Mouse (Mus musculus): ENCODE results near the gene Zdhhc5. TPM values are rescaled to one million over a fixed set of nuclear protein-coding genes. Genes with fewer than 3 reads are reported as not detected.
A peak's percentile ranks its signal among the peaks of the same experiment; 100 is the strongest.

Zdhhc5 gene
- total and polyA plus RNA-seq, 3 experiments, result 29.3 to 42.9 TPM; not detected in 1

GRCm38 (mm10) chr2:84716423-84717355 lies 1.7 kb upstream of the Zdhhc5 start (continued):
- TF ChIP-seq GATA1 (IDR thresholded peaks at IDR 0.05; ENCODE audit: low read depth, low read length) (no peak), UBTF (IDR thresholded peaks at IDR 0.05; ENCODE audit: borderline replicate concordance, insufficient read depth, low read depth, low read length) (no peak), ZMIZ1 (IDR thresholded peaks at IDR 0.05; ENCODE audit: low read depth, low read length) (no peak)

GRCm38 (mm10) chr2:84715562-84716361 lies 782 bp upstream of the Zdhhc5 start:
- Histone ChIP-seq H3K27ac (ENCODE audit: control insufficient read depth, low read depth, low read length) (peak overlapping the region; percentile 98), H3K27me3 (ENCODE audit: control insufficient read depth in 1 of 2, insufficient read depth in 2 of 2, low read length in 2 of 2) (no peaks in the 10 kb centered on the region), H3K9me3 (replicated peaks; ENCODE audit: insufficient read depth, low read length) (no peaks in the 10 kb centered on the region), H3K79me2 (ENCODE audit: control insufficient read depth, insufficient read depth, low read length, poor library complexity) (peaks cover 28% of the 10 kb centered on the region), H3K36me3 (ENCODE audit: control insufficient read depth in 1 of 2, insufficient read depth in 2 of 2, low read length in 2 of 2) (peaks cover 0 to 18% of the 10 kb centered on the region in 2 experiments; a peak in 3 of 4 replicates), H3K9ac (ENCODE audit: control insufficient read depth, low read depth, low read length, poor library complexity, severe bottlenecking) (peak overlapping the region; percentile 99), H3K4me3 (ENCODE audit: control insufficient read depth in 1 of 2, insufficient read depth in 1 of 2, low read depth in 2 of 2, low read length in 2 of 2) (peak overlapping the region; percentile 61 to 92), H3K4me1 (ENCODE audit: control insufficient read depth in 1 of 2, insufficient read depth in 2 of 2, low read length in 2 of 2) (peaks cover 0 to 9% of the 10 kb centered on the region in 2 experiments; a peak in 2 of 4 replicates)
- DNase-seq (ENCODE audit: low read depth, low spot score), result peak; percentile 98
- TF ChIP-seq SIN3A (IDR thresholded peaks at IDR 0.05; ENCODE audit: low read length), result peak; percentile 83
- peak; percentile 33 for TF ChIP-seq POLR2AphosphoS2 (IDR thresholded peaks at IDR 0.05; ENCODE audit: low read length)
- 0 out of 2 replicates have a peak, but pooled peaks have one; percentile 44 for TF ChIP-seq MYB (IDR thresholded peaks at IDR 0.05; ENCODE audit: low read depth, low read length)
- 0 out of 2 replicates have a peak, but pooled peaks have one; percentile 19 for TF ChIP-seq E2F4 (IDR thresholded peaks at IDR 0.05; ENCODE audit: borderline replicate concordance, low read depth, low read length)
- TF ChIP-seq JUND (IDR thresholded peaks at IDR 0.05; ENCODE audit: low read depth, low read length), result no peak
- peak; percentile 98; the same call in 1 of the 2 replicates for TF ChIP-seq CHD1 (IDR thresholded peaks at IDR 0.05; ENCODE audit: low read depth, low read length)
- TF ChIP-seq ELF1 (IDR thresholded peaks at IDR 0.05; ENCODE audit: low read depth, low read length), result 0 out of 2 replicates have a peak, but pooled peaks have one; percentile 30
- TF ChIP-seq HCFC1 (IDR thresholded peaks at IDR 0.05; ENCODE audit: low read depth, low read length), result peak; percentile 88
- no peak for TF ChIP-seq RAD21 (IDR thresholded peaks at IDR 0.05; ENCODE audit: low read depth, low read length)
- peak; percentile 20; the same call in 1 of the 2 replicates for TF ChIP-seq MXI1 (IDR thresholded peaks at IDR 0.05; ENCODE audit: low read depth, low read length)
- TF ChIP-seq NRF1 (IDR thresholded peaks at IDR 0.05; ENCODE audit: insufficient read depth, low read depth, low read length, poor library complexity, severe bottlenecking), result no peak
- peak; percentile 49 for TF ChIP-seq NELFE (IDR thresholded peaks at IDR 0.05; ENCODE audit: low read depth, low read length)
- TF ChIP-seq ZKSCAN1 (IDR thresholded peaks at IDR 0.05; ENCODE audit: low read depth, low read length), result peak; percentile 68; the same call in 1 of the 2 replicates
- peak; percentile 100 for TF ChIP-seq ZNF384 (IDR thresholded peaks at IDR 0.05; ENCODE audit: low read depth, low read length)
- no peak for TF ChIP-seq EP300 (IDR thresholded peaks at IDR 0.05; ENCODE audit: low read depth in 1 of 2, low read length in 2 of 2)
- peak; percentile 73; the same call in 1 of the 2 replicates for TF ChIP-seq TBP (IDR thresholded peaks at IDR 0.05; ENCODE audit: low read depth, low read length)
- peak in 1 of 2 experiments; percentile 61; a peak in 3 of 4 replicates for TF ChIP-seq POLR2A (IDR thresholded peaks at IDR 0.05; ENCODE audit: control insufficient read depth in 1 of 2, insufficient read depth in 1 of 2, low read depth in 1 of 2, low read length in 2 of 2, poor library complexity in 1 of 2)
